Mouse (Mus musculus) spleen, adult 2 months (tissue): ENCODE results near the gene Fbn1.

Experiments
- CTCF ChIP-seq: fragments of 200-500 bp; IDR thresholded peaks from 2 replicates; pipeline ENCODE4 v1.5.1; 2011; ENCODE audit warnings: mild to moderate bottlenecking, inconsistent platforms; ENCODE audit not compliant: insufficient read depth, insufficient read length, insufficient replicate concordance; ENCODE audit errors: extremely low read depth
- POLR2A ChIP-seq: fragments of 200-500 bp; IDR thresholded peaks from 2 replicates; pipeline ENCODE4 v1.6.1; 2011; ENCODE audit warnings: low read depth, low read length, inconsistent platforms

DNA sequence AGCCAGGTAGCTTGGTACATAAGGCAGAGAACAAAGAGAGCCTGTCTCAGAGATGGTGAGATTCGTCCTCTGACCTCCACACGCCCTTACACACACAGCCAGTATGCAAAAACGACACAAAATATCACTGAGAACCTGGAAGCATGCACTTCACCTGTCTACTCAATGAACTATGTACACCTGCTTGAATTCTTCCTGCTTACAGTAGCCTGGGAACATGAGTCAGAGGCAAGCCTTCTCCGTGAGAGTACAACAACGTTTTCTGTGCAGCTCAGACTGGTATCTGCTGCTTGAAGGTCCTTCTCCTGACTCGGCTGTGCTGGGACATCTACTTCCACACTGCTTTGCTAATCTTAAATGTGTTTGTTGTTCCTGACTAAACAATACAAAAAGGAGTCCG is 33.7 kb upstream of the Fbn1 start:
- TF ChIP-seq CTCF (no peak), POLR2A (no peak)
